Mouse (Mus musculus): ENCODE data around the gene Frmd6. TPM values are rescaled to one million over a fixed set of nuclear protein-coding genes. Genes with fewer than 3 reads are reported as not detected.
A peak's percentile ranks its signal among the peaks of the same experiment; 100 is the strongest.

Frmd6 gene
- polyA plus RNA-seq, 1 experiment from 2014 or later, result 18.5 TPM

GRCm38 (mm10) chr12:70937571-70938384 lies 112.5 kb downstream of the Frmd6 start, which contains the start of gene Actr10:
TSS of gene Actr10 (plus strand) at chr12:70937857.
- Histone ChIP-seq H3K27me3 (ENCODE audit: control insufficient read depth, insufficient read depth, low read length) (no peaks in the 10 kb centered on the region), H3K4me3 (ENCODE audit: low read depth, low read length) (peak within 1 kb of the TSS; percentile 88), H3K4me1 (replicated peaks; ENCODE audit: control insufficient read depth, insufficient read depth, low read length) (no peaks in the 10 kb centered on the region), H3K4me2 (replicated peaks; ENCODE audit: low read depth, low read length) (peak within 1 kb of the TSS; percentile 72), H3K36me3 (ENCODE audit: control insufficient read depth, insufficient read depth, low read length) (no peaks in the 10 kb centered on the region), H3K27ac (ENCODE audit: low read depth, low read length) (peak within 1 kb of the TSS; percentile 79), H3K9me3 (ENCODE audit: control insufficient read depth, low read length) (no peaks in the 10 kb centered on the region), H3K9ac (ENCODE audit: low read depth, low read length) (peak within 1 kb of the TSS; percentile 89)
- WGBS, result under 1% methylated on average over 44 of the region's 59 CpGs
- DNase-seq (ENCODE audit: low spot score) (peak; percentile 98), ATAC-seq (ENCODE audit: low FRiP score) (peak; percentile 98)

GRCm38 (mm10) chr12:70940806-70941205 lies 115.5 kb downstream of the Frmd6 start:
- no peaks in the 10 kb centered on the region for H3K4me1 ChIP-seq (replicated peaks; ENCODE audit: control insufficient read depth, insufficient read depth, low read length)
- H3K36me3 ChIP-seq (ENCODE audit: control insufficient read depth, insufficient read depth, low read length), result peaks cover 5% of the 10 kb centered on the region
- H3K9ac ChIP-seq (ENCODE audit: low read depth, low read length), result no peak overlapping the region
- WGBS, result 96% methylated on average over 7 of the region's 7 CpGs
- no peak overlapping the region for H3K4me3 ChIP-seq (ENCODE audit: low read depth, low read length)
- DNase-seq (ENCODE audit: low spot score) (no peak), ATAC-seq (ENCODE audit: low FRiP score) (no peak)
- no peaks in the 10 kb centered on the region for H3K9me3 ChIP-seq (ENCODE audit: control insufficient read depth, low read length)
- H3K27ac ChIP-seq (ENCODE audit: low read depth, low read length), result no peak overlapping the region
- H3K4me2 ChIP-seq (replicated peaks; ENCODE audit: low read depth, low read length), result no peak overlapping the region
- no peaks in the 10 kb centered on the region for H3K27me3 ChIP-seq (ENCODE audit: control insufficient read depth, insufficient read depth, low read length)

- no peaks in the 10 kb centered on the region for H3K9me3 ChIP-seq (ENCODE audit: control insufficient read depth, low read length)
- ATAC-seq (ENCODE audit: low FRiP score) (no peak), DNase-seq (ENCODE audit: low spot score) (no peak)
- H3K27me3 ChIP-seq (ENCODE audit: control insufficient read depth, insufficient read depth, low read length), result no peaks in the 10 kb centered on the region
- H3K36me3 ChIP-seq (ENCODE audit: control insufficient read depth, insufficient read depth, low read length), result peaks cover 5% of the 10 kb centered on the region
- no peak overlapping the region for H3K4me2 ChIP-seq (replicated peaks; ENCODE audit: low read depth, low read length)
- no peak overlapping the region for H3K27ac ChIP-seq (ENCODE audit: low read depth, low read length)
- no peaks in the 10 kb centered on the region for H3K4me1 ChIP-seq (replicated peaks; ENCODE audit: control insufficient read depth, insufficient read depth, low read length)
- no peak overlapping the region for H3K9ac ChIP-seq (ENCODE audit: low read depth, low read length)
- no peak overlapping the region for H3K4me3 ChIP-seq (ENCODE audit: low read depth, low read length)
- WGBS, result 97% methylated on average over 5 of the region's 5 CpGs
These were observed 118.9 kb downstream of the Frmd6 start for GRCm38 (mm10) chr12:70944181-70944580.

GRCm38 (mm10) chr12:70946585-70947256 lies 121.4 kb downstream of the Frmd6 start:
- 94% methylated on average over 10 of the region's 10 CpGs for WGBS
- H3K4me3 ChIP-seq (ENCODE audit: low read depth, low read length), result no peak overlapping the region
- ATAC-seq (ENCODE audit: low FRiP score), result no peak
- H3K4me2 ChIP-seq (replicated peaks; ENCODE audit: low read depth, low read length), result no peak overlapping the region
- no peak overlapping the region for H3K27ac ChIP-seq (ENCODE audit: low read depth, low read length)
- H3K36me3 ChIP-seq (ENCODE audit: control insufficient read depth, insufficient read depth, low read length), result peaks cover 5% of the 10 kb centered on the region
- H3K9me3 ChIP-seq (ENCODE audit: control insufficient read depth, low read length), result no peaks in the 10 kb centered on the region
- no peak overlapping the region for H3K9ac ChIP-seq (ENCODE audit: low read depth, low read length)
- DNase-seq (ENCODE audit: low spot score), result no peak
- H3K27me3 ChIP-seq (ENCODE audit: control insufficient read depth, insufficient read depth, low read length), result no peaks in the 10 kb centered on the region
- no peaks in the 10 kb centered on the region for H3K4me1 ChIP-seq (replicated peaks; ENCODE audit: control insufficient read depth, insufficient read depth, low read length)

Other genes starting within 250 kb of the Frmd6 start
- 285 and 287 TPM in 2 replicates for gene Actr10, start 112.3 kb downstream of the Frmd6 start, polyA plus RNA-seq (2014; fragmentation: Nextera tagmentation; extraction: Ambion mirVana)
- gene Psma3, start 149.1 kb downstream of the Frmd6 start, polyA plus RNA-seq (2014; fragmentation: Nextera tagmentation; extraction: Ambion mirVana), result 683 and 711 TPM in 2 replicates
- 32.8 and 38.4 TPM in 2 replicates for gene Arid4a, start 190.5 kb downstream of the Frmd6 start, polyA plus RNA-seq (2014; fragmentation: Nextera tagmentation; extraction: Ambion mirVana)

All from hindbrain, embryonic 11.5 days (tissue).